ENCODE assay signal across 43 mouse cellular contexts in the genomic region with DNA sequence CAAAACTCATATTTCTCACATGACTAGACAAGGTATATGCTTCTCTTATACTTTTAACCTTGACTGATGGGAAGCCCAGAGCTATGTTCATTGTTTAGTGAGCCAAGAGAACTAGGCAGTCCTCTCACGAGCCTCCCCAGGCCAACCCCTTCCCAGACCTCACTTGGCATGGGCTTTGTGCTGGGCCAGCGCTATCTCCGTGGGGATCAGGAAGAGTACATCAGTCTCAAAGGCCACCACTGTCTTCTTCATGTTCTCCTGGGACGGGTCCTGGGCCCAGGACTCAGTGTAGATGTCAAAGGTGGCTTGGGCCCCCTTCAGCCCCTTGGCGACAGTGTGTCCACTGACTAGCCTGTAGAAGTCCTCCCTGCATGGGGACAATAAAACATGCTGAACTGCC. TPM values are rescaled to one million over a fixed set of nuclear protein-coding genes. Genes with fewer than 3 reads are reported as not detected.
"Had no signal": no experiment of that assay in that cellular context is flagged by ENCODE, and none has a peak within 500 bp of the region (broad histone marks: within the 10 kb centered on the region; RNA-seq: fewer than 3 reads in every experiment).

No protein-coding gene starts in this region.

- H3K27ac ChIP-seq: left cerebral cortex, adult 2 months; limb, embryonic 12.5 days; limb, embryonic 13.5 days; limb, embryonic 15.5 days; liver, embryonic 12.5 days; liver, embryonic 13.5 days; liver, embryonic 14.5 days; liver, embryonic 15.5 days; lung, embryonic 15.5 days; macrophage; midbrain, embryonic 10.5 days; midbrain, embryonic 12.5 days; midbrain, embryonic 13.5 days; midbrain, embryonic 15.5 days had no signal

- H3K36me3 ChIP-seq: liver, embryonic 12.5 days; liver, embryonic 13.5 days; liver, embryonic 15.5 days had no signal

- H3K9me3 ChIP-seq: limb, embryonic 12.5 days; limb, embryonic 13.5 days; limb, embryonic 15.5 days; liver, embryonic 12.5 days; liver, embryonic 13.5 days; liver, embryonic 15.5 days; lung, embryonic 15.5 days; midbrain, embryonic 10.5 days; midbrain, embryonic 12.5 days; midbrain, embryonic 13.5 days; midbrain, embryonic 15.5 days had no signal

- ATAC-seq: liver, embryonic 12.5 days; liver, postnatal 0 days; lung, postnatal 0 days; midbrain, embryonic 13.5 days; midbrain, embryonic 15.5 days; midbrain, embryonic 16.5 days had no signal

- H3K4me3 ChIP-seq: left cerebral cortex, adult 2 months; limb, embryonic 12.5 days; limb, embryonic 13.5 days; limb, embryonic 15.5 days; liver, embryonic 12.5 days; liver, embryonic 13.5 days; liver, embryonic 15.5 days; lung, embryonic 15.5 days; midbrain, embryonic 10.5 days; midbrain, embryonic 12.5 days; midbrain, embryonic 13.5 days; midbrain, embryonic 15.5 days; myocyte had no signal

- DNase-seq: left cerebral cortex, postnatal 4 days; liver; liver, embryonic 13.5 days; liver, postnatal 0 days; lung, adult 18-20 months; lung, adult 2 months; lung, embryonic 14.5 days; lung, postnatal 10 days; lung, postnatal 14 days; lung, postnatal 36 days; lung, postnatal 4 days; midbrain, embryonic 14.5 days had no signal

- H3K27me3 ChIP-seq: limb, embryonic 12.5 days; limb, embryonic 13.5 days; limb, embryonic 15.5 days; liver, embryonic 12.5 days; liver, embryonic 13.5 days; liver, embryonic 15.5 days; lung, embryonic 15.5 days; midbrain, embryonic 12.5 days; midbrain, embryonic 13.5 days; midbrain, embryonic 15.5 days had no signal

- H3K4me1 ChIP-seq: limb, embryonic 12.5 days; liver, embryonic 12.5 days; liver, embryonic 13.5 days; liver, embryonic 15.5 days; lung, embryonic 15.5 days; midbrain, embryonic 10.5 days; midbrain, embryonic 12.5 days; midbrain, embryonic 13.5 days; midbrain, embryonic 15.5 days had no signal

RNA-seq across cellular contexts. Expression of a gene that starts 5.8 kb away (rescaled TPM):
- total RNA-seq: left cerebral cortex, adult 18-20 months; left cerebral cortex, adult 2 months; left cerebral cortex, adult 8-10 months; left cerebral cortex, postnatal 10 days; left cerebral cortex, postnatal 14 days; left cerebral cortex, postnatal 25 days; left cerebral cortex, postnatal 36 days; left cerebral cortex, postnatal 4 days; megakaryocyte progenitor cell, adult 5-6 weeks; megakaryocyte-erythroid progenitor cell, adult 5-6 weeks; midbrain, postnatal 0 days; monocyte, adult 5-6 weeks had no signal
- polyA plus RNA-seq: limb, embryonic 11.5 days; limb, embryonic 12.5 days; limb, embryonic 15.5 days; liver, embryonic 11.5 days; liver, embryonic 12.5 days; liver, postnatal 0 days; lung, embryonic 14.5 days; lung, embryonic 15.5 days; lung, postnatal 0 days; macrophage; midbrain, embryonic 10.5 days; midbrain, embryonic 12.5 days; midbrain, embryonic 14.5 days; midbrain, embryonic 16.5 days; midbrain, postnatal 0 days; myocyte; neural tube, embryonic 11.5 days had no signal

RNA-seq across cellular contexts. Expression of a gene that starts 51.6 kb away (rescaled TPM):
- total RNA-seq: left cerebral cortex, postnatal 4 days; liver, adult 2 months; megakaryocyte progenitor cell, adult 5-6 weeks; megakaryocyte-erythroid progenitor cell, adult 5-6 weeks; midbrain, postnatal 0 days; monocyte, adult 5-6 weeks had no signal
- polyA plus RNA-seq: limb, embryonic 11.5 days; liver, adult 2 months; liver, embryonic 14.5 days; midbrain, embryonic 11.5 days; myocyte; neural tube, embryonic 11.5 days had no signal
